Mouse (Mus musculus): ENCODE results near the gene Reck.

The Reck gene

GRCm38 (mm10) chr4:43969373-43969772, 94.0 kb downstream of the Reck start:
- DNase-seq (ENCODE audit: low read depth, low spot score), result no peak

GRCm38 (mm10) chr4:43970393-43971330, 95.3 kb downstream of the Reck start:
- no peak for DNase-seq (ENCODE audit: low read depth, low spot score)

- no peak for DNase-seq (ENCODE audit: low read depth, low spot score)
These were observed 96.3 kb downstream of the Reck start for GRCm38 (mm10) chr4:43971541-43972136.

- DNase-seq (ENCODE audit: low read depth, low spot score), result no peak
These were observed 96.8 kb downstream of the Reck start for GRCm38 (mm10) chr4:43972137-43972591.

GRCm38 (mm10) chr4:43973526-43973981, 98.2 kb downstream of the Reck start:
- DNase-seq (ENCODE audit: low read depth, low spot score), result no peak

- no peak for DNase-seq (ENCODE audit: low read depth, low spot score)
These were observed 99.7 kb downstream of the Reck start for GRCm38 (mm10) chr4:43974914-43975616.

GRCm38 (mm10) chr4:43976223-43976740, 101.0 kb downstream of the Reck start:
- DNase-seq (ENCODE audit: low read depth, low spot score), result no peak

GRCm38 (mm10) chr4:43978521-43979443, 103.5 kb downstream of the Reck start:
- DNase-seq (ENCODE audit: low read depth, low spot score), result no peak

- peak; percentile 93 for DNase-seq (ENCODE audit: low read depth, low spot score)
These were observed 104.4 kb downstream of the Reck start for GRCm38 (mm10) chr4:43979746-43980145.

GRCm38 (mm10) chr4:43980236-43980635, 104.9 kb downstream of the Reck start:
- no peak for DNase-seq (ENCODE audit: low read depth, low spot score)

GRCm38 (mm10) chr4:43980846-43981245, 105.5 kb downstream of the Reck start:
- DNase-seq (ENCODE audit: low read depth, low spot score), result no peak

- no peak for DNase-seq (ENCODE audit: low read depth, low spot score)
These were observed 105.9 kb downstream of the Reck start for GRCm38 (mm10) chr4:43981251-43981650.

- peak; percentile 60 for DNase-seq (ENCODE audit: low read depth, low spot score)
These were observed 106.9 kb downstream of the Reck start for GRCm38 (mm10) chr4:43982053-43982732.

- DNase-seq (ENCODE audit: low read depth, low spot score), result no peak
These were observed 107.9 kb downstream of the Reck start, which contains the start of gene Ccin for GRCm38 (mm10) chr4:43983181-43983580. Gene Ccin (plus strand): TSS chr4:43983483.

- DNase-seq (ENCODE audit: low read depth, low spot score), result no peak
These were observed 108.4 kb downstream of the Reck start for GRCm38 (mm10) chr4:43983756-43984155.

GRCm38 (mm10) chr4:43984326-43984725, 109.0 kb downstream of the Reck start:
- DNase-seq (ENCODE audit: low read depth, low spot score), result no peak

- DNase-seq (ENCODE audit: low read depth, low spot score), result no peak
These were observed 113.6 kb downstream of the Reck start for GRCm38 (mm10) chr4:43988976-43989375.

GRCm38 (mm10) chr4:43993072-43993471, 117.7 kb downstream of the Reck start:
- no peak for DNase-seq (ENCODE audit: low read depth, low spot score)

GRCm38 (mm10) chr4:43994342-43994741, 119.0 kb downstream of the Reck start:
- DNase-seq (ENCODE audit: low read depth, low spot score), result no peak
